ENCODE assay signal across 15 mouse cellular contexts in genomic region chr10:6982751-6983151, GRCm38 (mm10).
DNase-seq lines count a peak whose midpoint lies in the region; ATAC-seq and TF ChIP-seq lines count a peak whose summit lies in the region.
"Had no signal": no experiment of that assay in that cellular context is flagged by ENCODE, and none has a peak within 500 bp of the region (broad histone marks: within the 10 kb centered on the region; RNA-seq: fewer than 3 reads in every experiment).

No protein-coding gene starts in this region.

- no peaks in the 10 kb centered on the region for H3K9me3 ChIP-seq in heart, postnatal 0 days (replicated peaks; ENCODE audit: control insufficient read depth, low read length)
- H3K9me3 ChIP-seq in hindbrain, embryonic 11.5 days (ENCODE audit: control insufficient read depth, low read length), result no peaks in the 10 kb centered on the region
- H3K9me3 ChIP-seq in stomach, postnatal 0 days (ENCODE audit: control insufficient read depth, low read length), result no peaks in the 10 kb centered on the region
- no peaks in the 10 kb centered on the region for H3K9me3 ChIP-seq in midbrain, embryonic 13.5 days
- H3K9me3 ChIP-seq: embryonic facial prominence, embryonic 13.5 days; hindbrain, embryonic 10.5 days; limb, embryonic 15.5 days had no signal

- no peaks in the 10 kb centered on the region for H3K27me3 ChIP-seq in heart, postnatal 0 days (ENCODE audit: control insufficient read depth, insufficient read depth, low read length)
- no peaks in the 10 kb centered on the region for H3K27me3 ChIP-seq in splenic B cell, adult 2 months (ENCODE audit: control insufficient read depth, insufficient read depth, low read length, poor library complexity, severe bottlenecking)
- H3K27me3 ChIP-seq in hindbrain, embryonic 11.5 days (ENCODE audit: control insufficient read depth, insufficient read depth, low read length), result no peaks in the 10 kb centered on the region
- H3K27me3 ChIP-seq in stomach, postnatal 0 days (ENCODE audit: control insufficient read depth, insufficient read depth, low read length), result no peaks in the 10 kb centered on the region
- H3K27me3 ChIP-seq in midbrain, embryonic 13.5 days, result no peaks in the 10 kb centered on the region
- H3K27me3 ChIP-seq: embryonic facial prominence, embryonic 13.5 days; limb, embryonic 15.5 days had no signal

- TF ChIP-seq CTCF in heart, postnatal 0 days (IDR thresholded peaks at IDR 0.05; ENCODE audit: low read depth), result no peak
- TF ChIP-seq CTCF in stomach, postnatal 0 days (IDR thresholded peaks at IDR 0.05; ENCODE audit: low read depth), result no peak

- no peaks in the 10 kb centered on the region for H3K4me1 ChIP-seq in heart, postnatal 0 days (ENCODE audit: control insufficient read depth, insufficient read depth)
- H3K4me1 ChIP-seq in hindbrain, embryonic 11.5 days (replicated peaks; ENCODE audit: control insufficient read depth, insufficient read depth, low read length), result no peaks in the 10 kb centered on the region
- H3K4me1 ChIP-seq in stomach, postnatal 0 days (replicated peaks; ENCODE audit: control insufficient read depth, insufficient read depth), result no peaks in the 10 kb centered on the region
- H3K4me1 ChIP-seq in midbrain, embryonic 13.5 days (replicated peaks), result 0 out of 2 replicates have a peak, but pooled peaks cover 3% of the 10 kb centered on the region

- H3K4me2 ChIP-seq in heart, postnatal 0 days (ENCODE audit: low read depth, low read length), result no peak overlapping the region; the same call in 1 of the 2 replicates
- H3K4me2 ChIP-seq in hindbrain, embryonic 11.5 days (replicated peaks; ENCODE audit: low read depth, low read length), result no peak overlapping the region
- no peak overlapping the region for H3K4me2 ChIP-seq in stomach, postnatal 0 days (replicated peaks; ENCODE audit: low read depth)
- H3K4me2 ChIP-seq in midbrain, embryonic 13.5 days (replicated peaks), result no peak overlapping the region
- H3K4me2 ChIP-seq: embryonic facial prominence, embryonic 13.5 days; limb, embryonic 15.5 days; midbrain, embryonic 11.5 days had no signal

- 55% methylated on average over 2 of the region's 2 CpGs for WGBS in heart, postnatal 0 days
- WGBS in hindbrain, embryonic 11.5 days, result 74% methylated on average over 2 of the region's 2 CpGs
- WGBS in stomach, postnatal 0 days, result 62% methylated on average over 2 of the region's 2 CpGs
- 84% methylated on average over 2 of the region's 2 CpGs for WGBS in midbrain, embryonic 13.5 days

- TF ChIP-seq EP300 in heart, postnatal 0 days (IDR thresholded peaks at IDR 0.05; ENCODE audit: low read depth), result no peak
- TF ChIP-seq EP300 in stomach, postnatal 0 days (optimal IDR thresholded peaks at IDR 0.05), result no peak

- peak overlapping the region; percentile 51; the same call in 1 of the 2 replicates for H3K27ac ChIP-seq in heart, postnatal 0 days (ENCODE audit: low read depth)
- no peak overlapping the region for H3K27ac ChIP-seq in hindbrain, embryonic 11.5 days (ENCODE audit: low read depth, low read length)
- H3K27ac ChIP-seq in stomach, postnatal 0 days (replicated peaks), result no peak overlapping the region
- H3K27ac ChIP-seq in midbrain, embryonic 13.5 days, result no peak overlapping the region
- H3K27ac ChIP-seq: embryonic facial prominence, embryonic 13.5 days; hindbrain, embryonic 10.5 days; limb, embryonic 15.5 days had no signal

- H3K4me3 ChIP-seq in heart, postnatal 0 days (ENCODE audit: low read depth, low read length), result no peak overlapping the region
- no peak overlapping the region for H3K4me3 ChIP-seq in hindbrain, embryonic 11.5 days (ENCODE audit: low read depth, low read length)
- H3K4me3 ChIP-seq in stomach, postnatal 0 days (ENCODE audit: low read depth, low read length), result no peak overlapping the region
- no peak overlapping the region for H3K4me3 ChIP-seq in midbrain, embryonic 13.5 days (replicated peaks)
- H3K4me3 ChIP-seq: embryonic facial prominence, embryonic 13.5 days; hindbrain, embryonic 10.5 days; limb, embryonic 15.5 days had no signal

- no peak overlapping the region for H3K9ac ChIP-seq in heart, postnatal 0 days (replicated peaks; ENCODE audit: low read depth, low read length)
- H3K9ac ChIP-seq in hindbrain, embryonic 11.5 days (ENCODE audit: low read depth, low read length), result no peak overlapping the region
- no peak overlapping the region for H3K9ac ChIP-seq in stomach, postnatal 0 days (ENCODE audit: low read length)
- H3K9ac ChIP-seq in midbrain, embryonic 13.5 days (replicated peaks), result no peak overlapping the region
- H3K9ac ChIP-seq: embryonic facial prominence, embryonic 13.5 days; limb, embryonic 15.5 days had no signal

- ATAC-seq in heart, postnatal 0 days (ENCODE audit: insufficient read depth, low read depth), result no peak
- ATAC-seq in hindbrain, embryonic 11.5 days (ENCODE audit: low FRiP score), result no peak
- ATAC-seq in stomach, postnatal 0 days (ENCODE audit: low FRiP score, low TSS enrichment), result no peak
- ATAC-seq in midbrain, embryonic 13.5 days, result no peak
- ATAC-seq: forebrain, embryonic 14.5 days had no signal

- no peak for DNase-seq in heart, postnatal 0 days (ENCODE audit: low spot score)
- no peak for DNase-seq in heart, adult 8-10 months (ENCODE audit: low spot score)
- DNase-seq in B cell, adult 2 months, result peak; percentile 54 to 59
- DNase-seq in induced T-regulatory cell, adult 2 months (ENCODE audit: low read depth), result peak; percentile 90
- peak; percentile 71 for DNase-seq in splenic B cell, adult 2 months (ENCODE audit: low read depth, low spot score)
- DNase-seq in hindbrain, embryonic 11.5 days (ENCODE audit: low spot score), result no peak
- DNase-seq in stomach, postnatal 0 days (ENCODE audit: low spot score), result no peak
- DNase-seq: cerebellum, adult 9-11 months; kidney, adult 9 months had no signal

- no peaks in the 10 kb centered on the region for H3K36me3 ChIP-seq in heart, postnatal 0 days (replicated peaks; ENCODE audit: control insufficient read depth, insufficient read depth, low read length)
- no peaks in the 10 kb centered on the region for H3K36me3 ChIP-seq in splenic B cell, adult 2 months (ENCODE audit: control insufficient read depth, insufficient read depth, low read length, poor library complexity, severe bottlenecking)
- no peaks in the 10 kb centered on the region for H3K36me3 ChIP-seq in hindbrain, embryonic 11.5 days (ENCODE audit: control insufficient read depth, insufficient read depth, low read length)
- H3K36me3 ChIP-seq in stomach, postnatal 0 days (ENCODE audit: control insufficient read depth, insufficient read depth, low read length), result no peaks in the 10 kb centered on the region
- H3K36me3 ChIP-seq in midbrain, embryonic 13.5 days, result no peaks in the 10 kb centered on the region
- H3K36me3 ChIP-seq: embryonic facial prominence, embryonic 13.5 days; hindbrain, embryonic 10.5 days; limb, embryonic 15.5 days had no signal

Comparison
In these comparisons a context has a peak if more than half of its experiments do, and no peak if none do; other contexts are left out.
1. DNase-seq: peak in B cell, adult 2 months (2 of 2), induced T-regulatory cell, adult 2 months (single experiment) and splenic B cell, adult 2 months (single experiment); none in heart, postnatal 0 days (single experiment), heart, adult 8-10 months (single experiment), hindbrain, embryonic 11.5 days (single experiment) and stomach, postnatal 0 days (single experiment).